Mouse (Mus musculus): ENCODE results near the gene Adam26a.
"Not testable (repeated sequence)": the region's sequence is repeated elsewhere in the genome, so short reads cannot be mapped to it uniquely, and the experiment has no call there.

Adam26a gene

DNA sequence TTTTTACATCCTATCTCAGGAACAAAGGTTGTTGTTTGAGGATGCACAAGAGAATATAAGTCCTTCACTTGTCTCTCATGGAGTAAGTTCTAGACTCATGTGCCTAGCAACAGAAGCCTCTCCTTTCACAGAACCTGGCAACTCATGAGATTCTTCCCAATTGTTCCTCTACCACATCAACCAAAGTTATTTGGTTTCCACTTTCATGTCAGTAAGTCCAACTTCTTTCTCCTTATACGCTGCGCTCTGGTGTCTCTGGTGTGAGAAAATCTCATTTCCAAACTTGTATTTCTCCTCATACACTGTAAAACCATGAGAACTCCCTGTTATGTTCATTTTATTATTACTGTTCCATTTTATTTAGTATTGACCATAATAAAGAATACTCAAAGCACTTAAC lies at the start of gene Adam26a:
Gene Adam26a, minus strand, starts transcription at position 101 of the 400 bp plus-strand sequence.
- not testable (repeated sequence) for DNase-seq (ENCODE audit: low spot score in 2 of 2)

DNA sequence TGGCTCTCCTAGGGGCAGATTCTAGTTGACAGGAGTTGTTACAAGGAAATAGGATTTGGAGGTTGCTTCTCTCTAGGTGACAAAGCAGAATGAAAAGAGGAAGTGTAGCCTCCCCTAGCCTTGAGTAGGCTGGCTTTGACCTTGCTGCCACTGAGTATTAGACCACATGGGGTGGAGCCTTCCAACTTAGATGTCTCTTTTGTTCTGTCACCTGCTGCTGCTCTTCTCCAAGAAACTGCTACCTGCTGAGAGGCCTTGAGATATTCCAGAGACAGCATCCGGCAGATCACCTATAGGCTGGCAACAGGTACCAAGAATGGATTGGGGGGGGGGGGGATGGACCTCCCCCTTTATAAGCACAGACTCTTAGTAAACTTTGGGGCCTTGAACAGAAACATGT lies 39.5 kb upstream of the Adam26a start:
- no peak for DNase-seq (ENCODE audit: low spot score in 2 of 2)

DNA sequence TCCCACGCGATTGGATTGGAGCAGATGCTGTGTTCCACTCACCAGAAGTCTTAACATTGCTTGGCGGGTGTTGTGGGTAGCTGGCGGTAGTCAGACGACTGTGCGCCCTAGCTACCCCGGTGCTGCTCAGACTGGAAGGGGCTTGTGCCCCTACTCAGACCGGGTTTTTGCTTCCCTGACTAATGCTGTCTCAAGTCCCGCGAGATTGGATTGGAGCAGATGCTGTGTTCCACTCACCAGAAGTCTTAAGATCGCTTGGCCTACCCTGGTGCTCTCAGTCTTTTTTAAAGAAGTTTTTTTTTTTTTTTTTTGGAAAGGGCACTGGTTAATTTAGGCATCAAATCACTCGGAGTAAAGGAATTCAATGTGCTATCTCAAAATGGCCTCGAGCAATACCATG lies 27.1 kb upstream of the Adam26a start:
- DNase-seq (ENCODE audit: low spot score in 2 of 2) = not testable (repeated sequence)

DNA sequence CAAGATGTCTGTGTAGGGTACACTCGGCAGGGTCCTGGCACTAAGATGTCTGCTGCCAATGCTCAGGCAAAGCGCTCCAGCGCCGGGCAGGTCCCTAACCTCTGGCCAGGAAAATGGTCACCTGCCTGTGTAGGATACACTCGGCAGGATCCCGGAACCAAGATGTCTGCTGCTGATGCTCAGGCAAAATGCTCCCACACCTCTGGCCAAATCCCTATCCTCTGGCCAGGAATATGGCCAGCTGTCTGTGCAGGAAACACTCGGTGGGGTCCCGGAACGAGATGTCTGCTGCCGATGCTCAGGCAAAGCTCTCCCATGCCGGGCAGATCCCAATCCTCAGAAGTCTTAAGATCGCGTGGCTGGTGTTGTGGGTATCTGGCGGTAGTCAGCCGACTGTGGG lies 26.7 kb upstream of the Adam26a start:
- DNase-seq (ENCODE audit: low spot score in 2 of 2) = not testable (repeated sequence)

DNA sequence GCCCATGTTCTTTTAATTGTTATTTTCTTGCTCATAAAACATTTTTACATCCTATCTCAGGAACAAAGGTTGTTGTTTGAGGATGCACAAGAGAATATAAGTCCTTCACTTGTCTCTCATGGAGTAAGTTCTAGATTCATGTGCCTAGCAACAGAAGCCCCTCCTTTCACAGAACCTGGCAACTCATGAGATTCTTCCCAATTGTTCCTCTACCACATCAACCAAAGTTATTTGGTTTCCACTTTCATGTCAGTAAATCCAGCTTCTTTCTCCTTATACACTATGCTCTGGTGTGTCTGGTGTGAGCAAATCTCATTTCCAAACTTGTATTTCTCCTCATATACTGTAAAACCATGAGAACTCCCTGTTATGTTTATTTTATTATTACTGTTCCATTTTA lies 48.5 kb downstream of the Adam26a start, which contains the start of gene Adam26b:
Gene Adam26b, minus strand, starts transcription at position 101 of the 400 bp plus-strand sequence.
- DNase-seq (ENCODE audit: low spot score in 2 of 2) = not testable (repeated sequence)

All from urinary bladder, adult 18-20 months (tissue).